Mouse (Mus musculus) kidney, adult 10 weeks (tissue): ENCODE measurements around the gene Vmn1r48. TPM values are rescaled to one million over a fixed set of nuclear protein-coding genes. Genes with fewer than 3 reads are reported as not detected.

ENCODE experiments used
- polyA plus RNA-seq: library from polyadenylated mRNA; stranded (reverse); fragments of 350-450 nt; fragmentation: Illumina TruSeq; extraction: RNeasy Lipid Tissue Mini Kit (QIAGEN cat#74804); gene quantifications from one replicate; pipeline ENCODE4 v1.2.3, GENCODE M21; 2014; ENCODE audit warnings: low read depth, low replicate concordance

Vmn1r48 gene
- not detected for polyA plus RNA-seq

GRCm38 (mm10) chr6:90036741-90037140 is at the start of gene Vmn1r48:
Gene Vmn1r48, minus strand, starts transcription at chr6:90036841.

GRCm38 (mm10) chr6:90078406-90078805 is 41.8 kb upstream of the Vmn1r48 start, which contains the start of gene Vmn1r49:
Gene Vmn1r49, minus strand, starts transcription at chr6:90078506.

GRCm38 (mm10) chr6:90015847-90016246 is 20.8 kb downstream of the Vmn1r48 start, which contains the start of gene Vmn1r47:
Gene Vmn1r47, plus strand, starts transcription at chr6:90016147.

Other genes with a start within 250 kb of the Vmn1r48 start
- not detected for gene Vmn1r42, start 160.4 kb downstream of the Vmn1r48 start, polyA plus RNA-seq
- not detected for gene Vmn1r43, start 160.4 kb downstream of the Vmn1r48 start, polyA plus RNA-seq
- gene Vmn1r44, start 153.2 kb downstream of the Vmn1r48 start, polyA plus RNA-seq, result not detected
- gene Vmn1r45, start 96.2 kb downstream of the Vmn1r48 start, polyA plus RNA-seq, result not detected
- not detected for gene Vmn1r46, start 67.5 kb downstream of the Vmn1r48 start, polyA plus RNA-seq
- gene Vmn1r47, start 20.7 kb downstream of the Vmn1r48 start, polyA plus RNA-seq, result not detected
- not detected for gene Vmn1r49, start 41.7 kb upstream of the Vmn1r48 start, polyA plus RNA-seq
- gene Vmn1r50, start 64.6 kb upstream of the Vmn1r48 start, polyA plus RNA-seq, result not detected
- not detected for gene Vmn1r51, start 85.8 kb upstream of the Vmn1r48 start, polyA plus RNA-seq
- not detected for gene Vmn1r52, start 138.0 kb upstream of the Vmn1r48 start, polyA plus RNA-seq
- not detected for gene V1ra8, start 166.0 kb upstream of the Vmn1r48 start, polyA plus RNA-seq
- gene Vmn1r53, start 187.6 kb upstream of the Vmn1r48 start, polyA plus RNA-seq, result not detected
- gene Vmn1r54, start 209.5 kb upstream of the Vmn1r48 start, polyA plus RNA-seq, result not detected